Mouse (Mus musculus) C2C12 (cell line): ENCODE data around the gene Higd1c.
"Not testable (repeated sequence)": the region's sequence is repeated elsewhere in the genome, so short reads cannot be mapped to it uniquely, and the experiment has no call there.

Source experiments
- CTCF ChIP-seq: IDR thresholded peaks from one replicate; pipeline ENCODE4 v1.5.1; 2011; ENCODE audit not compliant: control insufficient read depth, insufficient read depth, insufficient read length
- MAX ChIP-seq: IDR thresholded peaks from one replicate; pipeline ENCODE4 v1.6.1; 2011; ENCODE audit warnings: mild to moderate bottlenecking, control low read depth
- MYOG ChIP-seq: IDR thresholded peaks from one replicate; pipeline ENCODE4 v1.6.1; 2011; ENCODE audit not compliant: control insufficient read depth, insufficient read length; ENCODE audit errors: extremely low read depth

DNA sequence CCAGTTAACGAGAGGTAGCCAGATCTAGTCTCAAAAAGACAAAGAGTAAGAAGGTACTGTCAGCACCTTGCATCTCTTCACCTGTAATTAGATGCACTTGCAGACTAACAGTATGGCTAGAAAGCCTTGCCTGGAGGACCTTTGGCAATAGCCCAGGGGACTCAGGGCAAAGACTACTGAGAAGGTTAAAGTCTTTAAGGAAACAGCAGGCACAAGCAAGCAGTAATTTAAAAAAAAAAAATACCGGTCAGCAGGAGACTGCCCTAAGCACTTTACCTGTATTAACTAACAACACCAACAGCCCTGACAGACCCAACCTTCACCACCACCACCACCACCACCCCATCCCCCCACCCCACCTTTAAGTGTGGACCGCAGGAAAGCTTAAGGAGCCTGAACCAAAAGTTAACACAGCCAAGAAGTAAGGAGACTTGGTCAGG, 57.4 kb downstream of the Higd1c start, which contains the start of gene Gm5475:
- TF ChIP-seq CTCF, MAX, MYOG: not testable (repeated sequence)
